Mouse (Mus musculus) liver, postnatal 0 days (tissue): ENCODE results near the gene Lrrc2. TPM values are rescaled to one million over a fixed set of nuclear protein-coding genes. Genes with fewer than 3 reads are reported as not detected.

Source experiments
- ATAC-seq: fragments of 200-750 bp; cut with Nextera tagmentation; 2 replicates; pipeline ENCODE4 v1.8.0; 2017; ENCODE audit warnings: mild to moderate bottlenecking, moderate library complexity
- DNase-seq: peaks from one replicate; pipeline ENCODE4 v3.0.0-alpha.2; 2016
- H3K27ac ChIP-seq: fragments of 300-500 bp; sonication (generic); 2 replicates; pipeline ENCODE4 v1.5.1; 2014; ENCODE audit warnings: antibody characterized with exemption, moderate library complexity, mild to moderate bottlenecking, low read depth
- H3K27me3 ChIP-seq: fragments of 300-500 bp; sonication (generic); 2 replicates; pipeline ENCODE4 v1.6.1; 2014; ENCODE audit warnings: low read length, control low read depth, mixed read lengths; ENCODE audit not compliant: insufficient read depth
- H3K36me3 ChIP-seq: fragments of 300-500 bp; sonication (generic); replicated peaks from 2 replicates; pipeline ENCODE4 v1.6.1; 2014; ENCODE audit warnings: mild to moderate bottlenecking, control low read depth, low read length, moderate library complexity, mixed read lengths; ENCODE audit not compliant: insufficient read depth
- H3K4me1 ChIP-seq: fragments of 300-500 bp; sonication (generic); 2 replicates; pipeline ENCODE4 v1.6.1; 2014; ENCODE audit warnings: antibody characterized with exemption, mild to moderate bottlenecking, control low read depth; ENCODE audit not compliant: insufficient read depth
- H3K4me2 ChIP-seq: fragments of 300-500 bp; sonication (generic); 2 replicates; pipeline ENCODE4 v1.6.1; 2014; ENCODE audit warnings: low read depth, mild to moderate bottlenecking, low read length, moderate library complexity, mixed read lengths
- H3K4me3 ChIP-seq: fragments of 300-500 bp; sonication (generic); 2 replicates; pipeline ENCODE4 v1.5.1; 2014; ENCODE audit warnings: low read depth, low read length
- H3K9ac ChIP-seq: fragments of 300-500 bp; sonication (generic); replicated peaks from 2 replicates; pipeline ENCODE4 v1.6.1; 2014; ENCODE audit warnings: mild to moderate bottlenecking, moderate library complexity
- H3K9me3 ChIP-seq: fragments of 300-500 bp; sonication (generic); 2 replicates; pipeline ENCODE4 v1.6.1; 2016; ENCODE audit warnings: mild to moderate bottlenecking, control low read depth, low read length, mixed read lengths
- CTCF ChIP-seq: sonication (generic); IDR thresholded peaks from 2 replicates; pipeline ENCODE4 v1.5.1; 2016; ENCODE audit warnings: antibody characterized with exemption, low read depth
- EP300 ChIP-seq: IDR thresholded peaks from 2 replicates; pipeline ENCODE4 v1.6.1; 2016; ENCODE audit warnings: antibody characterized with exemption, low read depth, mild to moderate bottlenecking
- WGBS: fragments of 180-500 bp; shearing (Covaris S2); extraction: QIAGEN DNeasy Blood & Tissue Kit; methylation state at CpG from one replicate; pipeline ENCODE4 v1.1.7; 2014; ENCODE audit not compliant: insufficient replicate concordance; 5-methylcytosine and 5-hydroxymethylcytosine counted together
- polyA plus RNA-seq: library from polyadenylated mRNA; unstranded; fragments of >200 nt; fragmentation: Nextera tagmentation; extraction: Ambion mirVana; gene quantifications from 2 replicates; pipeline ENCODE4 v1.2.1, GENCODE M21; 2015

Gene Lrrc2
- polyA plus RNA-seq, 1 experiment from 2014 or later: 0.13 TPM

DNA sequence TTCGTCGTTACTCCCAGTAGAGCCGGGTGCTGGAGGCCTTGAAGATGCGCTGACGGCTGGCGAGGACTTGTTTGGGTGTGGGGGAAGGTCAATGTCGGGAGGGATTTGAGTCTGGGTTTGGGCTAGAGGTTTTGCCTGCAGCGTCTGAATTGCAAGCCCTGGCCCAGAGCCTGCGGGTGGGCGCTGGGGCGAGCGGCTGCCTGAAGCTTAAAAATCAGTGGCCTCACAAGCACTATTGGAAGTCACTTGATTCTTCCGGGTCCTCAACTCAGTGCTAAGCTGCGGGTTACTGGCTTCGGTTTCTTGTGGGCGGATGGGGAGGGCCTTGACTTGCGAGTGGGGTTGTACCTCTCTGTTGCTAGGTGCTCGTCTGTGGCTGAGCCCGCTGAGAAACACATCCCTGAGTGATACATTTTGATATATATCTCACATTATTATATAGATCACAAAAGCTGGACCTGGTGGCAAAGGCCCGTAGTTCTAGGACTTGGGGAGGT is 4.7 kb upstream of the Lrrc2 start:
- no peak for TF ChIP-seq CTCF
- TF ChIP-seq EP300: no peak
- DNase-seq: no peak
- H3K36me3 ChIP-seq: no peaks in the 10 kb centered on the region
- no peak overlapping the region for H3K9ac ChIP-seq
- H3K9me3 ChIP-seq: no peaks in the 10 kb centered on the region
- no peak overlapping the region for H3K4me3 ChIP-seq
- H3K27ac ChIP-seq: no peak overlapping the region
- H3K4me1 ChIP-seq: no peaks in the 10 kb centered on the region
- peaks cover 23% of the 10 kb centered on the region for H3K27me3 ChIP-seq
- 30% methylated on average over 20 of the region's 20 CpGs for WGBS
- H3K4me2 ChIP-seq: no peak overlapping the region
- ATAC-seq: no peak

GRCm38 (mm10) chr9:110947261-110947661 is 4.1 kb upstream of the Lrrc2 start:
- ATAC-seq (no peak), DNase-seq (no peak)
- H3K27ac ChIP-seq: no peak overlapping the region
- no peak overlapping the region for H3K9ac ChIP-seq
- peaks cover 23% of the 10 kb centered on the region for H3K27me3 ChIP-seq
- TF ChIP-seq EP300: no peak
- no peak for TF ChIP-seq CTCF
- H3K4me3 ChIP-seq: no peak overlapping the region
- 46% methylated on average over 6 of the region's 6 CpGs for WGBS
- no peak overlapping the region for H3K4me2 ChIP-seq
- no peaks in the 10 kb centered on the region for H3K4me1 ChIP-seq
- H3K36me3 ChIP-seq: no peaks in the 10 kb centered on the region
- no peaks in the 10 kb centered on the region for H3K9me3 ChIP-seq

DNA sequence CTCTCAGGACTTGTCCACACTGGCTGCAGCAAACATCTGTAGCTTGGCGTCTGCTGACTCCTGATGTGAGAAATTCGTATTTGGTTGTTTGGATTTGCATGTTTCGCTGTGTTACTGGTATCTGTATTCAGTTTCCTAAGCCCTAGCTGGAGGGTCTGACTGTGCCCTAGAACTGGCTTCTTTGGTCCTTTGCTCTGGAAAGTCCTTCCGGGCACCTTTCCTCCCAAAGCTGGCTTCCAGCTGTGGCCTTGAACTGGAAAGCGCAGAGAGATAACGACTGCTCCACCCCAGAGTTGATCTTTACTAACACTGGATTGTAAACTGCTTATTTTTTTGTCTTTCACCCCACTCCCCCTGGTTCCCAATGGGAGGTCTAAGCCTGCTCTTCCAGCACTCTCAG is 3.4 kb upstream of the Lrrc2 start:
- no peak overlapping the region for H3K4me2 ChIP-seq
- peaks cover 23% of the 10 kb centered on the region for H3K27me3 ChIP-seq
- 68% methylated on average over 6 of the region's 6 CpGs for WGBS
- no peak overlapping the region for H3K4me3 ChIP-seq
- H3K4me1 ChIP-seq: no peaks in the 10 kb centered on the region
- H3K9me3 ChIP-seq: no peaks in the 10 kb centered on the region
- H3K36me3 ChIP-seq: no peaks in the 10 kb centered on the region
- DNase-seq (no peak), ATAC-seq (no peak)
- H3K27ac ChIP-seq: no peak overlapping the region
- no peak overlapping the region for H3K9ac ChIP-seq
- no peak for TF ChIP-seq CTCF
- no peak for TF ChIP-seq EP300

GRCm38 (mm10) chr9:110948813-110949310 is 2.5 kb upstream of the Lrrc2 start:
- Histone ChIP-seq H3K9me3 (no peaks in the 10 kb centered on the region), H3K27ac (no peak overlapping the region), H3K27me3 (peaks cover 23% of the 10 kb centered on the region), H3K4me3 (no peak overlapping the region), H3K36me3 (no peaks in the 10 kb centered on the region), H3K4me1 (no peaks in the 10 kb centered on the region; the same call in 1 of the 2 replicates), H3K4me2 (no peak overlapping the region), H3K9ac (no peak overlapping the region)
- no peak for DNase-seq
- 50% methylated on average over 8 of the region's 8 CpGs for WGBS
- no peak for ATAC-seq
- no peak for TF ChIP-seq EP300
- TF ChIP-seq CTCF: no peak

GRCm38 (mm10) chr9:110950109-110950508 is 1.2 kb upstream of the Lrrc2 start:
- no peak overlapping the region for H3K4me3 ChIP-seq
- ATAC-seq: no peak
- H3K36me3 ChIP-seq: no peaks in the 10 kb centered on the region
- peaks cover 18% of the 10 kb centered on the region for H3K27me3 ChIP-seq
- no peak for TF ChIP-seq CTCF
- TF ChIP-seq EP300: no peak
- H3K9ac ChIP-seq: no peak overlapping the region
- no peaks in the 10 kb centered on the region; the same call in 1 of the 2 replicates for H3K4me1 ChIP-seq
- 86% methylated on average over 3 of the region's 3 CpGs for WGBS
- no peak overlapping the region for H3K27ac ChIP-seq
- DNase-seq: no peak
- no peaks in the 10 kb centered on the region for H3K9me3 ChIP-seq
- H3K4me2 ChIP-seq: no peak overlapping the region

DNA sequence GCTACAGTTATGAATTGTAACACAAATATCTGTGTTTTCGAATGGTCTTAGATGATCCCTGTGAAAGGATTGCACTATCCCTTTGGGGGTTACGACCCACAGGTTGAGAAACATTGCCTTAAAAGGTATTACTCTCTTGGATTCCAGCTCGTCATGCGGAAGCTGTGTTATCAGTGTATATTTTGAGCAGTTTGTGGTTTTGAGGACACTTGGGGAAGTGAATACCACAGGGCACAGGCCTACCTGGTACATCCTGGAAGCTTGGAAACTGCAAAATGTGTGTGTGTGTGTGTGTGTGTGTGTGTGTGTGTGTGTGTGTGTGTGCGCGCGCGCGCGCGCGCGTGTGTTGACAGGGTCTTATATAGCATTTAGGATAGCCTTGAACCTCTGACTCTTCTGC is 521 bp downstream of the Lrrc2 start:
- WGBS: 72% methylated on average over 13 of the region's 13 CpGs
- no peak for DNase-seq
- no peaks in the 10 kb centered on the region for H3K36me3 ChIP-seq
- H3K9me3 ChIP-seq: no peaks in the 10 kb centered on the region
- no peak overlapping the region for H3K9ac ChIP-seq
- no peaks in the 10 kb centered on the region; the same call in 1 of the 2 replicates for H3K4me1 ChIP-seq
- peak; percentile 26; the same call in 1 of the 2 replicates for ATAC-seq
- no peak overlapping the region for H3K4me3 ChIP-seq
- TF ChIP-seq CTCF (no peak), EP300 (no peak)
- no peak overlapping the region for H3K4me2 ChIP-seq
- peaks cover 7% of the 10 kb centered on the region; the same call in 1 of the 2 replicates for H3K27me3 ChIP-seq
- H3K27ac ChIP-seq: no peak overlapping the region
